Mouse (Mus musculus): Measurements from ENCODE around the gene 6330409D20Rik. TPM values are rescaled to one million over a fixed set of nuclear protein-coding genes. Genes with fewer than 3 reads are reported as not detected.

The 6330409D20Rik gene
- polyA plus RNA-seq, 1 experiment from 2014 or later = 0.46 TPM

DNA sequence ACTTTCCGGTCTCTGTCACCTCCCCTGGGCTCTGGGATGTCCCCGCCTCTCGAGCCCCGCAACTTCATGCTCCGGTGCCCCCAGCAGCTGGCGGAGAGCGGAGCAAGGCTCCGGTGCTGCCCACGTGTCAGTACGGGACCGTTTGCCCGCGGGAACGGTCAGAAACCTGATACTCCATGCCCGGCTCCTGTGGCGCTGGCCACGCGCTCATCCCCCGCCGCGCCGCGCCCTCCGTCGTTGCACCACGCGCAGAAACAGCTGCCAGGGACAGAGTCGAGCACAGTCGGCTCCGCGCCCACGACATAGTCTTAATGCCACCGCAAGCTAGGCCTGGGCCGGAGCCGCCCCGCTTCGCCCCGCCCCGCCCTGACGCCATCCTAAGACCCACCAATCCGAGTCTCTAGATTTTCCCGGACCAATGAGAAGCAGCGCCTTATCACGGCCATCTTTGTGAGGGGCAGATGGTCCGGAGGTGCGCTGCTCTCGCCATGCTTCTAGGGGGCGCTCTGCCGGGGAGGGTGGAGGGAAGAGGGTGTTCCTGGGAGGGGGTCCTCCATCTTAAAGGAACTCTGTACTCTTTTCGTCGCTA lies 46.9 kb downstream of the 6330409D20Rik start:
- under 1% methylated on average over 51 of the region's 51 CpGs for whole genome bisulfite sequencing (ENCODE audit: insufficient replicate concordance)
- H3K9ac ChIP-seq (ENCODE audit: low read depth, low read length) = peak overlapping the region; percentile 91
- peak overlapping the region; percentile 79 for H3K27ac ChIP-seq (ENCODE audit: low read depth, low read length)
- H3K27me3 ChIP-seq (ENCODE audit: control insufficient read depth, insufficient read depth, low read length) = no peaks in the 10 kb centered on the region
- peak; percentile 96 for ATAC-seq (replicated peaks; ENCODE audit: insufficient number of reproducible peaks, low FRiP score, low TSS enrichment)
- H3K36me3 ChIP-seq (ENCODE audit: control insufficient read depth, insufficient read depth, low read length) = no peaks in the 10 kb centered on the region
- peak overlapping the region; percentile 86 for H3K4me3 ChIP-seq (ENCODE audit: low read depth, low read length)
- H3K4me2 ChIP-seq = peak overlapping the region; percentile 96
- H3K4me1 ChIP-seq (ENCODE audit: control insufficient read depth, insufficient read depth, low read length) = peaks cover 11% of the 10 kb centered on the region
- H3K9me3 ChIP-seq (replicated peaks; ENCODE audit: control insufficient read depth, low read length) = no peaks in the 10 kb centered on the region

DNA sequence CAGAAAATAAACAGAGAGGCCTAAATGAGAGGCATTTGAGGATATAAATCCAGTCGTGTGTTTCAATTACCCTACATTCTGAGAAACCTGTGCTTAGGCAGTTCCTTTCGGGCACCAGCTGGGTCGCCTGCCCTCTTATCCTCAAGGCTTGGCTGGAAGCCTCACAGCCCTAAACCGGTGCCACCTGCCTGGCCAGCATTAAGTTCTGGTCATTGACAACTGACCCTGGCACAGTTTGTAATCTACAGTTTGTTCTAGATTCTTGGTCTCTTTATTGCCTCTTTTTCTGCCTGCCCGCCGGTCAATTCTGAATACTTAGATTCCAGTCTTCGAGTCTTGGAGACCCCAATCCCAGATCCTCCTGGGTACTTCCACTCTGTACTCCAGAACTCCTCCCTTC lies 47.5 kb downstream of the 6330409D20Rik start:
- ATAC-seq (replicated peaks; ENCODE audit: insufficient number of reproducible peaks, low FRiP score, low TSS enrichment) = no peak
- 21% methylated on average over 7 of the region's 7 CpGs for WGBS (ENCODE audit: insufficient replicate concordance)
- H3K9me3 ChIP-seq (replicated peaks; ENCODE audit: control insufficient read depth, low read length) = no peaks in the 10 kb centered on the region
- peaks cover 11% of the 10 kb centered on the region for H3K4me1 ChIP-seq (ENCODE audit: control insufficient read depth, insufficient read depth, low read length)
- H3K36me3 ChIP-seq (ENCODE audit: control insufficient read depth, insufficient read depth, low read length) = no peaks in the 10 kb centered on the region
- H3K27me3 ChIP-seq (ENCODE audit: control insufficient read depth, insufficient read depth, low read length) = no peaks in the 10 kb centered on the region
- peak overlapping the region; percentile 86 for H3K4me3 ChIP-seq (ENCODE audit: low read depth, low read length)
- peak overlapping the region; percentile 79; the same call in 1 of the 2 replicates for H3K27ac ChIP-seq (ENCODE audit: low read depth, low read length)
- peak overlapping the region; percentile 91 for H3K9ac ChIP-seq (ENCODE audit: low read depth, low read length)
- H3K4me2 ChIP-seq = peak overlapping the region; percentile 96

DNA sequence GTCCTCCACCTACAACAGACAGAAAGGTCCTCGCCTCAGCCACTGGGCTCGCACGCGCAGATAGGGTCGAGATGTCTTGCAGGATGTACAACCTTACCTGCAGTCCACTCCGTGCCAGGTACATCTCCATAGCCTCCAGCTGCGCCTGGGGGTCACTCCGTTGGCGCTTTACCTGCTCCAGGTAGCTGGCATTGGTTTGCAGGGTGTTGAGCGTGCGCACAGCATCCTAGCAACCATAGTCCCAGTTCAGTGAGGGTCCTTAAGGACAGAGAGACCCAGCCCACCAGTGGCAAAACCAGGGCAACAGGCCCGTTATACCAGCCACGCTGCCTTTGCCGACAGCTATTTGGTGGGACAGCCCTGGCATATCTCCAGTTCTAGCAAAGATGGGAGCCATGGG lies 48.3 kb downstream of the 6330409D20Rik start:
- no peak overlapping the region for H3K27ac ChIP-seq (ENCODE audit: low read depth, low read length)
- H3K27me3 ChIP-seq (ENCODE audit: control insufficient read depth, insufficient read depth, low read length) = no peaks in the 10 kb centered on the region
- H3K9me3 ChIP-seq (replicated peaks; ENCODE audit: control insufficient read depth, low read length) = no peaks in the 10 kb centered on the region
- peak overlapping the region; percentile 96; the same call in 1 of the 2 replicates for H3K4me2 ChIP-seq
- peaks cover 11% of the 10 kb centered on the region for H3K4me1 ChIP-seq (ENCODE audit: control insufficient read depth, insufficient read depth, low read length)
- ATAC-seq (replicated peaks; ENCODE audit: insufficient number of reproducible peaks, low FRiP score, low TSS enrichment) = no peak
- peaks cover 3% of the 10 kb centered on the region; the same call in 1 of the 2 replicates for H3K36me3 ChIP-seq (ENCODE audit: control insufficient read depth, insufficient read depth, low read length)
- no peak overlapping the region; the same call in 1 of the 2 replicates for H3K9ac ChIP-seq (ENCODE audit: low read depth, low read length)
- WGBS (ENCODE audit: insufficient replicate concordance) = 95% methylated on average over 14 of the region's 14 CpGs
- no peak overlapping the region for H3K4me3 ChIP-seq (ENCODE audit: low read depth, low read length)

- no peak for ATAC-seq (replicated peaks; ENCODE audit: insufficient number of reproducible peaks, low FRiP score, low TSS enrichment)
- Histone ChIP-seq H3K27me3 (ENCODE audit: control insufficient read depth, insufficient read depth, low read length) (no peaks in the 10 kb centered on the region), H3K9ac (ENCODE audit: low read depth, low read length) (0 out of 2 replicates have a peak overlapping the region, but pooled peaks have one; percentile 34), H3K4me2 (no peak overlapping the region; the same call in 1 of the 2 replicates), H3K4me1 (ENCODE audit: control insufficient read depth, insufficient read depth, low read length) (peaks cover 11% of the 10 kb centered on the region), H3K27ac (ENCODE audit: low read depth, low read length) (no peak overlapping the region), H3K36me3 (ENCODE audit: control insufficient read depth, insufficient read depth, low read length) (peaks cover 11% of the 10 kb centered on the region), H3K9me3 (replicated peaks; ENCODE audit: control insufficient read depth, low read length) (no peaks in the 10 kb centered on the region), H3K4me3 (ENCODE audit: low read depth, low read length) (no peak overlapping the region)
- 89% methylated on average over 11 of the region's 11 CpGs for WGBS (ENCODE audit: insufficient replicate concordance)
These were observed 49.8 kb downstream of the 6330409D20Rik start for GRCm38 (mm10) chr2:32691041-32691440.

GRCm38 (mm10) chr2:32689420-32689819 lies 51.4 kb downstream of the 6330409D20Rik start:
- H3K9me3 ChIP-seq (replicated peaks; ENCODE audit: control insufficient read depth, low read length) = no peaks in the 10 kb centered on the region
- H3K27ac ChIP-seq (ENCODE audit: low read depth, low read length) = no peak overlapping the region
- peaks cover 20% of the 10 kb centered on the region for H3K36me3 ChIP-seq (ENCODE audit: control insufficient read depth, insufficient read depth, low read length)
- WGBS (ENCODE audit: insufficient replicate concordance) = 20% methylated on average over 5 of the region's 5 CpGs
- no peak for ATAC-seq (replicated peaks; ENCODE audit: insufficient number of reproducible peaks, low FRiP score, low TSS enrichment)
- H3K4me3 ChIP-seq (ENCODE audit: low read depth, low read length) = no peak overlapping the region
- H3K4me2 ChIP-seq = no peak overlapping the region
- H3K9ac ChIP-seq (ENCODE audit: low read depth, low read length) = no peak overlapping the region
- no peaks in the 10 kb centered on the region for H3K27me3 ChIP-seq (ENCODE audit: control insufficient read depth, insufficient read depth, low read length)
- peaks cover 11% of the 10 kb centered on the region for H3K4me1 ChIP-seq (ENCODE audit: control insufficient read depth, insufficient read depth, low read length)

DNA sequence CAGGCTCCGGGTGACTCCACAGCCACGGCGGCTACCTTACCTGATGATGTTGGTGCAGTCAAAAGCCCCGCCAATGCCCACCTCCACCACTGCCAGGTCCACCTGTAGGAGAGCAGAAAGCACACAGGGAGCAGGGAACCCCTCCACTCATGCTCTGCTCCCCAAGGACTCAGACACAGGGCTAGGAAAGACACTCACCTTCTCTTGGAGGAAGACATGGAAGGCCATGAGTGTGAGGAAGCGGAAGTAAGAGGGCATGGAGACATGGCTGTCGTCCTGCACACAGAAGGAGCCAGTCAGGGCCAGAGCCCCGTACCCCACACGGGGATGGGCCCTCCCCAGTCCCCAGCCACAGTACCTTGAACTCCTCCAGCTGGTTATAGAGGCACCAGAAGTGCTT lies 53.3 kb downstream of the 6330409D20Rik start:
- no peak for ATAC-seq (replicated peaks; ENCODE audit: insufficient number of reproducible peaks, low FRiP score, low TSS enrichment)
- WGBS (ENCODE audit: insufficient replicate concordance) = 94% methylated on average over 8 of the region's 8 CpGs
- Histone ChIP-seq H3K27me3 (ENCODE audit: control insufficient read depth, insufficient read depth, low read length) (no peaks in the 10 kb centered on the region), H3K4me3 (ENCODE audit: low read depth, low read length) (no peak overlapping the region), H3K4me2 (no peak overlapping the region), H3K9ac (ENCODE audit: low read depth, low read length) (no peak overlapping the region), H3K4me1 (ENCODE audit: control insufficient read depth, insufficient read depth, low read length) (peaks cover 3% of the 10 kb centered on the region; the same call in 1 of the 2 replicates), H3K9me3 (replicated peaks; ENCODE audit: control insufficient read depth, low read length) (no peaks in the 10 kb centered on the region), H3K27ac (ENCODE audit: low read depth, low read length) (no peak overlapping the region), H3K36me3 (ENCODE audit: control insufficient read depth, insufficient read depth, low read length) (peaks cover 27% of the 10 kb centered on the region)

DNA sequence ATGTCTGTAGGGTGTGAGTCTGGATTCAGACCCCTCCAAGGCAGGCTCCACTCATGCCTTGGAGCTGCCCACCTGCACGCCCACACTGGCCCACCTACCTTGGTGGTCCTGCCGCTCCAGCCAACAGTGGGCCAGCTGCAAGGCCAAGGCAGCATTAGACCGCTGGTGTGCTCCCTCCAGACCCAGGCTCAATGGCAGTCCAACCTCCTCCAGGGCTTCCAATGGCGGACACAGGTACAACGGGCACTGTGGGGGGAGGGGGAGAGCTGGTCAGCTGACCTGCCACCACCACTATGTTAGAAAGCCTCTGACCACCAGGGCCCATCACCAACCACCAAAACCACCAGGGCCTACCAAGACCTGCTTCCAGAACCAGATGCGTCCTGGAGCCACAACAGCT lies 54.2 kb downstream of the 6330409D20Rik start:
- no peaks in the 10 kb centered on the region for H3K9me3 ChIP-seq (replicated peaks; ENCODE audit: control insufficient read depth, low read length)
- no peak overlapping the region for H3K9ac ChIP-seq (ENCODE audit: low read depth, low read length)
- H3K4me1 ChIP-seq (ENCODE audit: control insufficient read depth, insufficient read depth, low read length) = 0 out of 2 replicates have a peak, but pooled peaks cover 2% of the 10 kb centered on the region
- H3K4me3 ChIP-seq (ENCODE audit: low read depth, low read length) = no peak overlapping the region
- no peak overlapping the region for H3K4me2 ChIP-seq
- no peaks in the 10 kb centered on the region for H3K27me3 ChIP-seq (ENCODE audit: control insufficient read depth, insufficient read depth, low read length)
- 88% methylated on average over 6 of the region's 6 CpGs for WGBS (ENCODE audit: insufficient replicate concordance)
- no peak overlapping the region for H3K27ac ChIP-seq (ENCODE audit: low read depth, low read length)
- H3K36me3 ChIP-seq (ENCODE audit: control insufficient read depth, insufficient read depth, low read length) = peaks cover 28% of the 10 kb centered on the region
- no peak for ATAC-seq (replicated peaks; ENCODE audit: insufficient number of reproducible peaks, low FRiP score, low TSS enrichment)

DNA sequence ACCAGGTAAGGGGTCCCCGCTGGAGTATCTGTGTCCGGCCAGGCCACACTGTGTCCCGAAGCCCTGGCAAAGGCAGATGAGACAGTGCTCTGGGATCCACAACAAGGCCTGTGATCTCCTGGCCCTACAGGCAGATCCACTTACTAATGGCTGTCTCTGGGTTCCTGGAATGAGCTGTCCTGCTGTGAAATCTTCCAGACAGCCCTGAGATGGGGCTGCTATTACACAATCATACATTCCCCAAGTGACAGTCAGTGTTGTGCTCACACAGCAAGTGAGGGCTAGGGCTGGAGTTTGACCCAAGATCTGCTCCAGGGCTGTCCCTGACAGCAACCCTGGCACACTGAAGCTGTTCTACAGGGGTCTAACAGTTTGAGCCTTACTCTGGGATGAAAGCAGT lies 55.0 kb downstream of the 6330409D20Rik start:
- Histone ChIP-seq H3K9me3 (replicated peaks; ENCODE audit: control insufficient read depth, low read length) (no peaks in the 10 kb centered on the region), H3K27me3 (ENCODE audit: control insufficient read depth, insufficient read depth, low read length) (no peaks in the 10 kb centered on the region), H3K4me2 (no peak overlapping the region), H3K4me1 (ENCODE audit: control insufficient read depth, insufficient read depth, low read length) (no peaks in the 10 kb centered on the region; the same call in 1 of the 2 replicates), H3K27ac (ENCODE audit: low read depth, low read length) (no peak overlapping the region), H3K9ac (ENCODE audit: low read depth, low read length) (no peak overlapping the region), H3K36me3 (ENCODE audit: control insufficient read depth, insufficient read depth, low read length) (peaks cover 28% of the 10 kb centered on the region), H3K4me3 (ENCODE audit: low read depth, low read length) (no peak overlapping the region)
- 94% methylated on average over 3 of the region's 3 CpGs for WGBS (ENCODE audit: insufficient replicate concordance)
- no peak for ATAC-seq (replicated peaks; ENCODE audit: insufficient number of reproducible peaks, low FRiP score, low TSS enrichment)

All from heart, embryonic 11.5 days (tissue).